Mouse (Mus musculus) embryonic fibroblast, embryonic 13.5 days (primary cell): ENCODE data around the gene Ccdc148.

ENCODE experiments used
- CTCF ChIP-seq: IDR thresholded peaks from 2 replicates; pipeline ENCODE4 v1.5.1; 2011; ENCODE audit warnings: mild to moderate bottlenecking, control low read depth, low read length, moderate library complexity, borderline replicate concordance; ENCODE audit not compliant: insufficient read depth
- POLR2A ChIP-seq: IDR thresholded peaks from 2 replicates; pipeline ENCODE4 v1.6.1; 2011; ENCODE audit warnings: low read depth, mild to moderate bottlenecking, control low read depth, low read length, moderate library complexity

DNA sequence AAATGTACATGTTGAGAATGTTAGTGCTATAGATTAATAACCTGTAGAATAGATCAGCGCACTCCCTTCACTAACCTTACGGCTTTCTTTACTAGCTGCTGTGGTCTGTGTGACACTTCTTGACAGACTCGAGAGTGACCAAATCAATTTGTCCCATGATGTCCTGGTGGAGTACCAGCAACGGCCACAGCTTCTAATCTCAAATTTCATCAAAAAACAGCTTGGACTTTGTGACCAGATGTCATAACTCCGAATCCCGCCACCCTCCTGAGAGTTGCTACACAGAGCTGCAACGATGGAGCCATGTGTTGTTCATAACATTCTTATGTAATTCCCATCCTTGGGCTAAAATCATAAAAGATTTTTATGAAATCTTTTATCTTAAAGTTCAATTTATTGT lies 370.5 kb downstream of the Ccdc148 start:
- TF ChIP-seq POLR2A: no peak
- TF ChIP-seq CTCF: no peak
